Mouse (Mus musculus) T-cell, adult 66 days (primary cell): ENCODE results near the gene Sycp2l. TPM values are rescaled to one million over a fixed set of nuclear protein-coding genes. Genes with fewer than 3 reads are reported as not detected.

Experiments
- total RNA-seq, 2 experiments: library from RNA; stranded (reverse); gene quantifications; 3 replicates in 1 of 2; 4 replicates in 1 of 2; pipeline ENCODE4 v1.2.4; 2023

Sycp2l gene
- not detected for total RNA-seq

DNA sequence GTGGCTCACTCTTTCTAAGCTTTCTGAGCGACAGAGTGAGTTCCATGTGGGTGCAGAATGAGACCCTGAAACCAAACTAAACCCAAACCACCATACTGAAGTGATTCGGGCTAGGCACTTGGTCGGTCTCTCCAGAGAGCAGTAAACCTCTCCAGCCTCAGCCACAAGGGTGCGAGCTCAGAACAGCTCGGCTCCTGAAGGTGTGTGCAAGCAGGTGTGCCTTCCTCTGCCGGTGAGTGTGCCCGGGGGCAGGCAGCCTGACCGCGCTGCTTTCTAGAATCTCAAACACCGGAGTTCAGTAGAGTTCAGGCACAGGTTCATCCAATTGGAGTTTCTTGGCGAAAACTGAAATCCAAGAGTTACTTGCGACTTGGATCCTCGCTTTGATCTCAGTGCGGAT, at the start of gene Sycp2l:
Gene Sycp2l (plus strand): TSS at position 368 of the 400 bp plus-strand sequence.

DNA sequence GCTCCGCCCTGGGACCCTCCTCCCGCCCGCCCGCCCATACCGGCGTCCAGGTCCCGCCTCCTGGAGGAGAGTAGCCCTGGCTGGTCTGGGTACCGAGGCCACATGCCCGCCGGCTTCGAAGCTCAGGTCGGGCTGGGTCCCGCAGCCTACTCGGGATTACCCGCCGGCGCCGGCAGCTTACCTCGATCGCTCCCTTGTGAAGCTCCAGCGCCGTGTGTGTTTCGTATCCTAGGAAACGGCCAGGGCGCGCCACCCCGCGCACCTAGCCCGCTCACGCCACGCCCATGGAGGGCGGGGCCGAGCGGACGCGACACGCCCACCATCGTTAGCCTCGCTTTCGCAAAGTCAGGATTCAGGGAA, 34.7 kb upstream of the Sycp2l start, which contains the start of gene Mak:
Gene Mak (minus strand): TSS at position 286 of the 360 bp plus-strand sequence.

GRCm38 (mm10) chr13:41110935-41111334, 3.2 kb upstream of the Sycp2l start, which contains the start of gene Gcm2:
Gcm2 (minus strand) TSS chr13:41111035.

GRCm38 (mm10) chr13:41220304-41220834, 106.3 kb downstream of the Sycp2l start, which contains the start of gene Elovl2:
Elovl2 (minus strand) TSS chr13:41220405.

Other genes with a start within 250 kb of the Sycp2l start
- 10 to 100 TPM; 70.5 to 81.3 TPM for gene Pak1ip1, start 113.3 kb upstream of the Sycp2l start, total RNA-seq
- gene Tmem14c, start 98.0 kb upstream of the Sycp2l start, total RNA-seq, result 10 to 100 TPM; 49.4 to 49.8 TPM
- not detected for gene Mak, start 34.6 kb upstream of the Sycp2l start, total RNA-seq
- gene Gcm2, start 3.3 kb upstream of the Sycp2l start, total RNA-seq, result under 1 TPM in 1 of 2 experiments, not detected in 1; 0.36 TPM
- gene Elovl2, start 106.1 kb downstream of the Sycp2l start, total RNA-seq, result not detected
- gene Smim13, start 135.5 kb downstream of the Sycp2l start, total RNA-seq, result 1 to 10 TPM; 7.6 to 8.5 TPM
- gene Gm17364, start 159.7 kb downstream of the Sycp2l start, total RNA-seq, result not detected